Mouse (Mus musculus) forelimb bud, embryonic 11.5 days (tissue): ENCODE data around the gene Pigh.

Source experiments
- DNase-seq: peaks from one replicate; pipeline ENCODE4 v3.0.0-alpha.2; 2012; ENCODE audit warnings: low read depth, low spot score

The Pigh gene

GRCm38 (mm10) chr12:79089182-79089812 lies at the start of gene Pigh:
Pigh (minus strand) TSS chr12:79089651.
- peak; percentile 74 for DNase-seq

- DNase-seq: no peak
These were observed 49.5 kb upstream of the Pigh start for GRCm38 (mm10) chr12:79138999-79139398.

GRCm38 (mm10) chr12:79136949-79137348 lies 47.5 kb upstream of the Pigh start:
- no peak for DNase-seq

- no peak for DNase-seq
These were observed 45.7 kb upstream of the Pigh start for GRCm38 (mm10) chr12:79135105-79135504.

GRCm38 (mm10) chr12:79134676-79135075 lies 45.2 kb upstream of the Pigh start:
- no peak for DNase-seq

GRCm38 (mm10) chr12:79131706-79132460 lies 42.4 kb upstream of the Pigh start:
- no peak for DNase-seq

- DNase-seq: no peak
These were observed 41.8 kb upstream of the Pigh start for GRCm38 (mm10) chr12:79131178-79131675.

GRCm38 (mm10) chr12:79130299-79131177 lies 41.1 kb upstream of the Pigh start, which contains the start of gene Arg2:
Arg2 (plus strand) TSS chr12:79130777.
- peak; percentile 68 for DNase-seq

GRCm38 (mm10) chr12:79122820-79123219 lies 33.4 kb upstream of the Pigh start:
- DNase-seq: peak; percentile 53

GRCm38 (mm10) chr12:79118991-79119390 lies 29.5 kb upstream of the Pigh start:
- no peak for DNase-seq

- no peak for DNase-seq
These were observed 15.9 kb upstream of the Pigh start for GRCm38 (mm10) chr12:79105312-79105711.

GRCm38 (mm10) chr12:79104544-79104943 lies 15.1 kb upstream of the Pigh start:
- no peak for DNase-seq

GRCm38 (mm10) chr12:79103773-79104172 lies 14.3 kb upstream of the Pigh start:
- DNase-seq: no peak

GRCm38 (mm10) chr12:79097106-79097752 lies 7.8 kb upstream of the Pigh start:
- peak; percentile 44 for DNase-seq

- DNase-seq: no peak
These were observed 3.1 kb upstream of the Pigh start for GRCm38 (mm10) chr12:79092569-79092968.

GRCm38 (mm10) chr12:79073362-79073761 lies 16.1 kb downstream of the Pigh start:
- no peak for DNase-seq

- DNase-seq: no peak
These were observed 16.9 kb downstream of the Pigh start for GRCm38 (mm10) chr12:79072576-79072975.

- no peak for DNase-seq
These were observed 18.6 kb downstream of the Pigh start for GRCm38 (mm10) chr12:79070736-79071333.

- DNase-seq: no peak
These were observed 19.5 kb downstream of the Pigh start for GRCm38 (mm10) chr12:79069916-79070315.

- DNase-seq: no peak
These were observed 20.3 kb downstream of the Pigh start for GRCm38 (mm10) chr12:79069187-79069608.

GRCm38 (mm10) chr12:79068306-79068705 lies 21.1 kb downstream of the Pigh start:
- no peak for DNase-seq
